Mouse (Mus musculus) left cerebral cortex, adult 9 months (tissue): Measurements from ENCODE around the gene Cckbr.

Source experiments
- DNase-seq, 2 experiments: peaks; one replicate each; pipeline ENCODE4 v3.0.0; 2022; ENCODE audit warnings: low spot score in 2 of 2

Gene Cckbr

DNA sequence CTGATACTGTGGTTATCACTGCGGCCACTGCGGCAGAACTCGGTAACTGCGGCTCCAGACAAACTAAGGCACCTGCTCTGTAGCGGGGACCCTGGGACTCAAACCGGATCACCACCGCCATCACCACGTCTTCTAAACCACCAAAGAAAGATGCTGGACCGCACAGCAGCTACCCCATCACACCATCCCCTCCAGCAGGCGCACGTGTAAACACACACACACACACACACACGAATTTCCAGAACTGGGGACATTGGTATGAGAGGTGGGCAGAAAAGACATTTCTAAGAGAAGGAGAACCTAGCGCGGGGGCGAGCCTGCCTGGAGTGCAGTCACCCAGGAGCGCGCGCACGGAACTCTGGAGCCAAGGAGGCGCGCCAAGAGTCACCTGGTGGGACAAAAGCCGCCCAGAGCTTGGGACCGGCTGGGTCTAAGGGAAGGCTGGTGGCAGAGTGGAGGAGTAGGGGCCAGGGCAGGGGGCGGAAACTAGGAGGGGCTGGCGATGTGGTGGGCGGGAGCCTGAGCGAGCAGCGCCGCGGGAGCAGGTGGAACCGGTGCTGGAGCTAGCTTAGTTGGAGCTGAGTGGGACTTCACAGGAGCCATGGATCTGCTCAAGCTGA is at the start of gene Cckbr:
Cckbr (plus strand) TSS at position 308 of the 620 bp plus-strand sequence.
- DNase-seq = peak in 1 of 2 experiments; percentile 65

DNA sequence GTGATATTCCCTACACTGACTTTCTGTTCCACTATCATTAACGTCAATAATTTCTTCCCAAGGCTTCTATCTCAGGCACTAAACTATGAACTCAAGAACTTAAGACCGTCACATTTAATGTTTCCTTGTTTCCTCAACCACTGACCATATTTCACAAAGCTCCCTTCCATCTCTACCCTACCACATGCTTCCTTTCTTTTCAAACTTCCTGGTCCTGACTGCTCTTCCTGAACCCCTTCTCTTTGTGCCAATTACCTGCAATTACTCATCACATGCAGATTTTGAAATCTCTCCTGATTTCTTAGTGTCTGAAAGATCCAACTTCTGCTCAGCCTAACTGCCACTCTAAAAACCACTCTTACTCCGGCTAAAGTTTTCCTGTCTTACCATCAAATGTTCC is 45.2 kb upstream of the Cckbr start:
- no peak for DNase-seq

GRCm38 (mm10) chr7:105387696-105388095 is 37.8 kb upstream of the Cckbr start:
- DNase-seq = no peak

DNA sequence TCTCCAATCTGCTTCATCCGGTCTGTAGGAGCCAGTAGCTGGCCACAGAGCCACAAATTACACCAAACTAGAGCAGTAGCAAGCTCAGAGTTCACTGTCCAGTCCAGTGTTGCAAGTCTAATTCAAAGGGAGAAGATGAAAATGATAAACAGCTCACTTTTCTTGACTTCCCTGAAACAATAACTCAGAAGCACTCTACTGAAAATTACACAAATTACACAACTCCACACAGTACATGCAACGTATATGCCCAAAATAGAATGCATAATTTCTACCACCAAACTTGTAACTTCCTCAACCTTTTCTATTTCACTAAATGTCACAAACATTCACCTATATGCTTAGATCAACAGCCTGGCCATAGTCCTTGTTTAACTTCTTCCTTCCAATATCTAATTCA is 35.3 kb upstream of the Cckbr start:
- no peak for DNase-seq

GRCm38 (mm10) chr7:105394606-105395005 is 30.9 kb upstream of the Cckbr start:
- no peak for DNase-seq

DNA sequence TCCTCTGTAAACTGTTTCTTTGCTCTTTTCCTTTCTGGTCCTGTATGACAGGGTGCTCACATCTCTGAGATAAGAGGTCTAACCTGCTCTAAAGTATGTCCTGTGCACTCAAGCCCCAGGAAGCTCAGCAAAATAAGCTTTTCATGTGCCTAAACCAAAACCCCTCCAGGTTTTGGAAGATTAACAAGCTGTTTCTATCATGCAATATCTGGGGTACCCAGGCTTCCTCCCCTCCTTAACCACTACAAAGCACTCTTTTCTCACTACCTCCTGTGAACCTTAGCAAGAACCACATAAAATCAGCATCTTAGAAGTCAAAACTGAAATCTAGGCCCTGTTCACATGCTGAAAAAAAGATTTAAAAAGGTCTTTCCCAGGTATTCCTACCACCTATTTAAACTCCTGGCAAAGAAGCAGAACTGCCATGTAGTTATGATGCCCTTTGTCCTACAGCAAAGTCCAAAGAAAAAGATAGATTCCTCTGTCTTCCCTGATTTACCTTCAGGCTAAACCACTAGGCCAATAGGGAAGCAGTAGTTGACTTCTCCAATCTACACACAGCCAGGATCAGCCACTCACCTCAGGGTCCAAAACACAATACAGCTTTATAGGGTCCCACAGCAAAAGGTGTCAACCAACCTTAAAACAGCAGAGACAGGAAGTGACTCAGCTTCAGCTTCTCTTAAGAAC is 30.3 kb upstream of the Cckbr start:
- DNase-seq = no peak

- no peak for DNase-seq
These were observed 29.4 kb upstream of the Cckbr start for GRCm38 (mm10) chr7:105396126-105396525.

DNA sequence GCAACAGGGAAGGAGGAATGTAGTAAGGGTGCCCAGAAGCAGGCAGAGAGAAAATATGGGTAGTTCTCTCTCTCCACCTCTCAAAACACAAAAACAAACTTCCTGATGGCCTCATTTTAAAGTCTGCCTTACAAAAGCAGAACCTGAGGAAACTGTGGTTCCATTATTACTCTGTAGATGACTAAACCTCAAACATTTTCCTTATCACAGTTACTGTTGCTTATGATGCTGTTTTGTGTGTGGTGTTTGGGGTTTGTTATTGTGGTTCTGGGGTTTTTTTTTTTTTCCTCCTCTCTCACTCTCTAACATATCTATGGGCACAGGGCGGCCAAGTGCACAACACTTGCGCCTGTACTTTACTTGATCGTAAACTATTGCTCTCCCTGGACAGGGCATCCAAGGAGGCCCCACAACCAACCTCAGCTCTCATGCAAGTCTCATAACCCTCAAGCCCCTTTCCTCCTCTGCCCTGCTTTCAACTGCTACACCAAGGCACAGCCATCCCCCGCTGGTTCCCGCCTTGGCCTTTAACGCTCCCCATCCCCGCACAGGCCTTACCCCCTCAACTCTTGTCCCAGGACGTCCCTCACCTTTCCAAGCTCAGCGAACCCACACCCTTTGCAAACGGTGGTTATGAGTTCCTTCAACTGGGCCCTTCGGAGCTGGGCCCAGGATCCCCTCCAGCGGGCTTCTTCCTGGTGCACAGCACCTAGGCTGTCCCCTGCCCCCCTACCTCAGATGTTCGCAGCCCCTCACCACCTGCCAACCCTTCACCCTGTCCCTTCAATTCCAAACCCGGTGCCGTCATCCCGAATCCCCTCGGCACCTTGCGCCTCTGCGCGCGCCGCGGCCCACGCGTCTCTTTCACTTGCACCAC is 26.2 kb upstream of the Cckbr start:
- no peak for DNase-seq

- DNase-seq = peak; percentile 98 to 99
These were observed 25.5 kb upstream of the Cckbr start, which contains the start of gene Fam160a2 for GRCm38 (mm10) chr7:105399935-105400624. Gene Fam160a2, minus strand, starts transcription at chr7:105400054.

GRCm38 (mm10) chr7:105404268-105404667 is 21.3 kb upstream of the Cckbr start, which contains the start of gene Cnga4:
Gene Cnga4, plus strand, starts transcription at chr7:105404568.
- no peak for DNase-seq

DNA sequence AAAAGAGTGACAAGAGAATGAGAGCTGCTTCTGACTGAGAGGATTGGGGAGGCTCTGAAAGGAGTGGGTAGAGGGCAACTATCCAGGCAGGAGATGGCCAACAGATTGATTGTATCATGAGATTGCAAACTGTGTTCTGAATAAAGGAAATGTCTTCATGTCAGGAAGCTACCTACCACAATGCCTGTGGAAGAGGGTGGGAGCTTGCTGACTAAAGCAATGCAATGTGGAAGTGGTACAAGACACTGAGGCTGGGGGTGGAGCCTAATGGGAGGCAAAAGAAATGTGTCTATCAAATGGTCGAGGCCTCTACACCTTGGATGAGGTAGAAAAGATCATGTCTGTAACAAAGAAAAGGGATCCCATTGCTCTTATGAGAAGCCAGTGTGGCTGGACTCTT is 19.2 kb upstream of the Cckbr start:
- no peak for DNase-seq

DNA sequence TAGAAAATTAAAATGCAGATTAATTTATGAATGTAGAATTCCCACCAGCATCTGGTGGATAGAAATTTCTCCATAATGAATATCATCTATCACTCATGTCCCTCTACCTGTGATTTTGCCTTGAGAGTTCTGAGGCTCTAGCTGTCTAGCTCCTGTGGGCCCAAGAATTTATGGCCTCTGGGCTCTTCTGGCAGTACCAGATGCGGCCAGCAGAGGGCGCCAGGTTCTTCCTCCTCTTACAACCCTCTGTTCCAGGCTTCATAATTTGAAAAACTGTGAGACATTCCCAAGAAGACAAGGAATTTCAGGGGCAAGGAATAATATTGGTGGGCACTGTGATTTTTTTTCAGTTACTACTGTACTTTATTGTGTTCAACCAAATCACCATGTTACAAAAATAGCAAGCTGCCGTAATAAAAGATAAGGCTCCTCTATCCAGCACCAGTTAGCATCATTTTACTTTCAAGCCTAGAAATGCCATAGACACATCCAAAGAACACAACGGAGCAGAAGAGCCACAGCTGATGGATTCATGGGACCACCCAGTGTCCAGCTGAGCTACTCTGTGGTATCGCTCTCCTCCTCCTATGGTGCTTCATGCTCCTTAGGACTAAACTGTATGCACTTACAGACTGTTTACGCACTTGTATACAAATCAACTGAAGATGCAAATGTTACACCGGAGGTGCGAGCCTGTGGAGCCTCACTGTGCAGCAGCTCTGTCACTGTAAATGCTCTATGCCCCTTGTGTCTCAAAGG is 13.5 kb upstream of the Cckbr start:
- DNase-seq = peak in 1 of 2 experiments; percentile 92

DNA sequence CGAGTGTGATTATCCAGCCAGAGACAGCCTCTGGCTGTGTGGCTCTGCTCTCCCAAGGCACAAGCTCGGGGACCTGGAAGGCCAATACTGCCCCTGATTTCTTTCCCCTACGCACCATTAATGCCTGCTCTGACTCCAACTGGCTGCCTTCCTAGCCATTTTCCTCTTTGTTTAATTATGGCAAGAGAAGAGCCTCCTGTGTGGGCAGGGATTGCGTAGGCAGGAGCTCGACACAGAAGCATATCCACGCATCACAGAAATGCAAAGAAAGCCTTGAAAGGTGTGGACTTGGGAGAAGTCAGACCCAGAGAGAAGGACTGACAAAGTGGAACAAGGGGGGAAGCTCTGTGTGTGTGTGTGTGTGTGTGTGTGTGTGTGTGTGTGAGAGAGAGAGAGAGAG is 11.1 kb upstream of the Cckbr start:
- peak in 1 of 2 experiments; percentile 62 for DNase-seq

DNA sequence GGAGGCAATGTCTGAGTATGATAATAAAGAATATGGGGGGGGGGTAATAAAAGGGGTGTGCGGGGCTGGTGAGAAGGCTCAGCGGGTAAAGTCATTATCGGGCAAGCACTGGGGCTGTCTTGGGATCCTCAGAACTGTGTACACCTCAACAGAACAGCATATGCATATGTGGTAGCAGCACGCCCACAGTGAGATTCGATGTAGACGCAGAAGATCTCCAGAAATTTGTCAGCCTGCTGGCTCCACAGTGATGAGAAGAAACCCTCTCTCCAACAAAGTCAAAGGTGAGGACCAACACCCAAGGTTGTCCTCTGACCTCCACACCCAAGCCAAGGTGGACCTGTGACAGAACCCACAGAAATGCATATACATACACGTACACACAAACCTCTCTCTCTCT is 9.0 kb upstream of the Cckbr start:
- no peak for DNase-seq

GRCm38 (mm10) chr7:105418106-105418505 is 7.4 kb upstream of the Cckbr start:
- DNase-seq = no peak

- no peak for DNase-seq
These were observed 4.6 kb upstream of the Cckbr start for GRCm38 (mm10) chr7:105420903-105421302.

DNA sequence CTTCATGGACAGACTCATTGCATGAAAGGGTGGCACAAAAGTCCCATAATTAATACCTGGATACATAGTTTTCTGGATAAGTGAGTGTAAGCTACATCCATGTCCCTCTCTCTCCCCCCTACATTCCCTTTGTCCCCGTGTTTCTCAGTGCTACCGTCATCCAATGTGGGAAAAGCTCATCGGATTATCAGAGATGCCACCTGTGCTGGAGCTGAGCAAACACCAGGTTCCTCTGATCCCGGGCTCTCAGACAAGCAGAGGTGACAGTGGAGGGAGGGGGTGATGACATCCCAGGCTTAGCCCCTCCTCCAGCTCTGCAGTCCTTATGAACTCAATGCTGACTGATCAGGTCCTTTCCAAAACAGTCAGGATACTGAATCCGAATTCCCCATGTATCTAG is 1.2 kb upstream of the Cckbr start:
- DNase-seq = no peak

- no peak for DNase-seq
These were observed 520 bp downstream of the Cckbr start for GRCm38 (mm10) chr7:105426051-105426450.

- no peak for DNase-seq
These were observed 6.5 kb downstream of the Cckbr start for GRCm38 (mm10) chr7:105432058-105432457.

DNA sequence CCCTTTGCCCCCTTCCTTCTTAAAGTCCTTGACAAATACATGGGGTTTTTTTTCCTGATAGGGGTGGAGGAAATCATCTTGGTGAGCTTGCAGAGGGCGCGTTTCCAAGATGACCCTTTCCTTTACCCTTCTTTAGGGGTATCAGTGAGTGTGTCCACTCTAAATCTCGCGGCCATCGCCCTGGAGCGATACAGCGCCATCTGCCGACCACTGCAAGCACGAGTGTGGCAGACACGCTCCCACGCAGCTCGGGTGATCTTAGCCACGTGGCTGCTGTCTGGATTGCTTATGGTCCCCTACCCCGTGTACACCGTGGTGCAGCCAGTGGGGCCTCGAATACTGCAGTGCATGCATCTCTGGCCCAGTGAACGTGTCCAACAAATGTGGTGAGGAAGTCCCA is 8.3 kb downstream of the Cckbr start:
- no peak for DNase-seq

- no peak for DNase-seq
These were observed 9.3 kb downstream of the Cckbr start for GRCm38 (mm10) chr7:105434798-105435197.
